Mouse (Mus musculus) liver, embryonic 16.5 days (tissue): ENCODE results near the gene Nacc2. TPM values are rescaled to one million over a fixed set of nuclear protein-coding genes. Genes with fewer than 3 reads are reported as not detected.

Source experiments
- ATAC-seq: fragments of 200-750 bp; cut with Nextera tagmentation; 2 replicates; pipeline ENCODE4 v1.8.0; 2017; ENCODE audit warnings: low read depth, mild to moderate bottlenecking, moderate number of reproducible peaks, moderate library complexity
- H3K27ac ChIP-seq: fragments of 300-500 bp; sonication (generic); 2 replicates; pipeline ENCODE4 v1.5.1; 2014; ENCODE audit warnings: mild to moderate bottlenecking, low read length
- H3K27me3 ChIP-seq: fragments of 300-500 bp; sonication (generic); 2 replicates; pipeline ENCODE4 v1.6.1; 2014; ENCODE audit warnings: low read depth, low read length, mixed read lengths; ENCODE audit not compliant: control insufficient read depth, insufficient read depth
- H3K36me3 ChIP-seq: fragments of 300-500 bp; sonication (generic); 2 replicates; pipeline ENCODE4 v1.6.1; 2014; ENCODE audit warnings: mild to moderate bottlenecking; ENCODE audit not compliant: control insufficient read depth, insufficient read depth
- H3K4me1 ChIP-seq: fragments of 300-500 bp; sonication (generic); 2 replicates; pipeline ENCODE4 v1.6.1; 2014; ENCODE audit warnings: low read depth, low read length, mixed read lengths; ENCODE audit not compliant: control insufficient read depth
- H3K4me2 ChIP-seq: fragments of 300-500 bp; sonication (generic); 2 replicates; pipeline ENCODE4 v1.6.1; 2014; ENCODE audit warnings: low read depth, low read length, mixed read lengths
- H3K4me3 ChIP-seq: fragments of 300-500 bp; sonication (generic); 2 replicates; pipeline ENCODE4 v1.5.1; 2014; ENCODE audit warnings: low read depth, mild to moderate bottlenecking, low read length
- H3K9ac ChIP-seq: fragments of 300-500 bp; sonication (generic); 2 replicates; pipeline ENCODE4 v1.6.1; 2014; ENCODE audit warnings: low read depth, low read length
- H3K9me3 ChIP-seq: fragments of 300-500 bp; sonication (generic); replicated peaks from 2 replicates; pipeline ENCODE4 v1.6.1; 2016; ENCODE audit warnings: low read length; ENCODE audit not compliant: control insufficient read depth
- WGBS: fragments of 180-500 bp; shearing (Covaris S2); extraction: QIAGEN DNeasy Blood & Tissue Kit; methylation state at CpG from one replicate; pipeline ENCODE4 v1.1.7; 2014; ENCODE audit not compliant: insufficient replicate concordance; 5-methylcytosine and 5-hydroxymethylcytosine counted together
- polyA plus RNA-seq: library from polyadenylated mRNA; unstranded; fragments of >200 nt; fragmentation: Nextera tagmentation; extraction: Ambion mirVana; gene quantifications from 2 replicates; pipeline ENCODE4 v1.2.1, GENCODE M21; 2015

Nacc2 gene
- polyA plus RNA-seq, 1 experiment from 2014 or later, result 6.4 TPM

- Histone ChIP-seq H3K4me2 (no peak overlapping the region), H3K4me1 (no peaks in the 10 kb centered on the region; the same call in 1 of the 2 replicates), H3K27me3 (no peaks in the 10 kb centered on the region), H3K4me3 (no peak overlapping the region), H3K9ac (no peak overlapping the region), H3K36me3 (no peaks in the 10 kb centered on the region), H3K27ac (no peak overlapping the region), H3K9me3 (no peaks in the 10 kb centered on the region)
- WGBS, result 72% methylated on average over 4 of the region's 4 CpGs
- no peak for ATAC-seq
Measured at GRCm38 (mm10) chr2:26077068-26077467, 46.0 kb downstream of the Nacc2 start.

- Histone ChIP-seq H3K4me2 (no peak overlapping the region), H3K4me1 (no peaks in the 10 kb centered on the region; the same call in 1 of the 2 replicates), H3K9me3 (no peaks in the 10 kb centered on the region), H3K4me3 (no peak overlapping the region), H3K27me3 (no peaks in the 10 kb centered on the region), H3K9ac (no peak overlapping the region), H3K36me3 (no peaks in the 10 kb centered on the region), H3K27ac (no peak overlapping the region)
- WGBS, result 44% methylated on average over 2 of the region's 2 CpGs
- ATAC-seq, result no peak
Measured at GRCm38 (mm10) chr2:26076121-26076520, 46.9 kb downstream of the Nacc2 start.

GRCm38 (mm10) chr2:26074551-26074950 is 48.5 kb downstream of the Nacc2 start:
- Histone ChIP-seq H3K4me2 (no peak overlapping the region), H3K9ac (no peak overlapping the region), H3K36me3 (no peaks in the 10 kb centered on the region), H3K27ac (no peak overlapping the region), H3K27me3 (no peaks in the 10 kb centered on the region), H3K4me3 (no peak overlapping the region), H3K4me1 (no peaks in the 10 kb centered on the region; the same call in 1 of the 2 replicates), H3K9me3 (no peaks in the 10 kb centered on the region)
- WGBS, result 69% methylated on average over 5 of the region's 5 CpGs
- ATAC-seq, result no peak

DNA sequence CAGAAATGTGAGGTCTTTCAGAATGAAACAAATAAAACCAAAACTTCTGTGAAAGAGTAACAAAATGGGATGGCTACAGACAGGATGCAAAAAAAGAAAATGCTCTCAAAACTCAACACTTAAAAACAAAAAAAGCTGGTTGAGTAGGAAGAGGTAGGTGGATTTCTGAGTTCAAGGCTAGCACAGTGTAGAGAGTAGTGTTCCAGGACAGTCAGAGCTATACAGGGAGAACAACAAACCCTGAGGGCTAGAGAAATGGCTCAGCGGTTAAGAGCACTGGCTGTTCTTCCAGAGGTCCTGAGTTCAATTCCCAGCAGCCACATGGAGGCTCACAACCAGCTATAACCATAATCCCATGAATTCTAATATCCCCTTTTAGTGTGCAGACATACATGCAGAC is 54.4 kb downstream of the Nacc2 start:
- no peak overlapping the region for H3K4me2 ChIP-seq
- no peak overlapping the region for H3K4me3 ChIP-seq
- no peak overlapping the region for H3K9ac ChIP-seq
- H3K4me1 ChIP-seq, result peaks cover 9% of the 10 kb centered on the region
- 70% methylated on average over 1 of the region's 1 CpGs for WGBS
- H3K9me3 ChIP-seq, result no peaks in the 10 kb centered on the region
- no peaks in the 10 kb centered on the region for H3K27me3 ChIP-seq
- 0 out of 2 replicates have a peak, but pooled peaks have one; percentile 32 for ATAC-seq
- no peak overlapping the region for H3K27ac ChIP-seq
- H3K36me3 ChIP-seq, result no peaks in the 10 kb centered on the region

DNA sequence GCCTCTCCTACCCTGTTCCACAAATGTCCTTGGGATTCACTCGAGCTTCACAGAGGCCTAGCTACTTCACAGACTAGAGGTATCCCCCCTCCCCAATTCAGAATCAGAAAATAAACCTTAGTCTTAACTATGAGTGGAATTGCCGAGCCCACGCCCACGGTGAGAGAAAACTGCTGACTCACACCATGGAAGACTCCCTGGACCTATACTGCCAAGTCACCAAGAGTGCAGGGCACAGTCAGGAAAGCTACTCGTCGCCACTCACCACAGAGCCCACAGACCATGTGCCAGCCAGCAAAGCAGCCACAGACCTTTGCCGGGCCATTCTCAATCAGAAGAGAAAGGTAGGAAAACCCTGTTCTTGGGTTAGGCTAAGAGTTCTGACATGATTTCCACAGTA is 54.8 kb downstream of the Nacc2 start:
- Histone ChIP-seq H3K4me1 (peaks cover 13% of the 10 kb centered on the region), H3K27ac (no peak overlapping the region; the same call in 1 of the 2 replicates), H3K9me3 (no peaks in the 10 kb centered on the region), H3K36me3 (no peaks in the 10 kb centered on the region), H3K4me2 (no peak overlapping the region), H3K9ac (peak overlapping the region; percentile 3; the same call in 1 of the 2 replicates), H3K4me3 (no peak overlapping the region), H3K27me3 (no peaks in the 10 kb centered on the region)
- peak; percentile 89 for ATAC-seq
- WGBS, result 31% methylated on average over 7 of the region's 7 CpGs

- no peak for ATAC-seq
- Histone ChIP-seq H3K9me3 (no peaks in the 10 kb centered on the region), H3K27me3 (no peaks in the 10 kb centered on the region), H3K4me1 (peaks cover 30% of the 10 kb centered on the region), H3K4me3 (no peak overlapping the region), H3K36me3 (no peaks in the 10 kb centered on the region), H3K9ac (no peak overlapping the region), H3K27ac (no peak overlapping the region), H3K4me2 (no peak overlapping the region)
- WGBS, result 76% methylated on average over 14 of the region's 14 CpGs
Measured at GRCm38 (mm10) chr2:26066527-26066926, 56.5 kb downstream of the Nacc2 start.

- H3K4me2 ChIP-seq, result peak overlapping the region; percentile 22; the same call in 1 of the 2 replicates
- H3K4me1 ChIP-seq, result peaks cover 36% of the 10 kb centered on the region
- H3K27ac ChIP-seq, result peak overlapping the region; percentile 21; the same call in 1 of the 2 replicates
- H3K9me3 ChIP-seq, result no peaks in the 10 kb centered on the region
- ATAC-seq, result peak; percentile 63
- H3K9ac ChIP-seq, result 0 out of 2 replicates have a peak overlapping the region, but pooled peaks have one; percentile 4
- WGBS, result 44% methylated on average over 13 of the region's 13 CpGs
- H3K27me3 ChIP-seq, result no peaks in the 10 kb centered on the region
- H3K4me3 ChIP-seq, result no peak overlapping the region
- H3K36me3 ChIP-seq, result no peaks in the 10 kb centered on the region
Measured at GRCm38 (mm10) chr2:26062742-26063427, 60.1 kb downstream of the Nacc2 start.

- Histone ChIP-seq H3K4me2 (no peak overlapping the region), H3K36me3 (no peaks in the 10 kb centered on the region), H3K4me3 (no peak overlapping the region), H3K27me3 (no peaks in the 10 kb centered on the region), H3K9ac (0 out of 2 replicates have a peak overlapping the region, but pooled peaks have one; percentile 4), H3K9me3 (no peaks in the 10 kb centered on the region), H3K4me1 (peaks cover 33% of the 10 kb centered on the region), H3K27ac (0 out of 2 replicates have a peak overlapping the region, but pooled peaks have one; percentile 21)
- 46% methylated on average over 4 of the region's 4 CpGs for WGBS
- ATAC-seq, result no peak
Measured at GRCm38 (mm10) chr2:26062241-26062640, 60.8 kb downstream of the Nacc2 start.

DNA sequence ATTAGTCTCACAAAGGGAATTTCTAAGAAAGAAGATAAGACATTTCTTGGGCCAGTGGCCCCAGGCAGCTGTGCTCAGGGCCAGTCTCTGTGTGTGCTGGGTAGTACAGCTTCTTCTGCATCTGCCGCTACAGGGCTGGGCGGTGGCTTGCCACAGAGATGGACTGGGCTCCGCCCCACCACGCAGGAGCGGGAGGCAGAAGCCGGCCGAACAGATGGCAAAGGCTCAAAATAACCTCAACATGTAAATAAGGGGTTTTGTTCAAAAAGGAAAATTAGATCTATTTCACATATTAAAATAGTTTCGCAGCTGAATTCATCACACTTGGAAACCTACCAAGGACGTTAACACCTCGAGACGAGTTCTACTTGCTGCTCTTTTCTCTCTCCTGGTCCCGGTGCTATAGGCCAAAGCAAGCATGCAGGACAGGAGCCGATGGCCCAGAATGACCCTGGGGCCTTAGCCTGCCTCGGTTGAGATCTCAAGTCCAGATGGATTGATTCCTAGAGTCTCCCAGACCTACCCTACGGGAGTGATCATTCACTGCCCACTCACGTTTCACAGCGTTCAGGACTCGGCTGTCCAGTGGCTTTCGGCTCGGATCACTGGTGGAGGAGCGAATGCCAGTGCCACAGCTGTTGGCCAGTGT is 61.9 kb downstream of the Nacc2 start:
- H3K27me3 ChIP-seq, result no peaks in the 10 kb centered on the region
- 59% methylated on average over 21 of the region's 21 CpGs for WGBS
- H3K4me1 ChIP-seq, result peaks cover 33% of the 10 kb centered on the region
- H3K27ac ChIP-seq, result no peak overlapping the region
- no peak overlapping the region for H3K4me3 ChIP-seq
- H3K9ac ChIP-seq, result no peak overlapping the region
- no peaks in the 10 kb centered on the region for H3K36me3 ChIP-seq
- ATAC-seq, result peak; percentile 79
- H3K4me2 ChIP-seq, result peak overlapping the region; percentile 1; the same call in 1 of the 2 replicates
- H3K9me3 ChIP-seq, result no peaks in the 10 kb centered on the region
